Mouse (Mus musculus): ENCODE data around the gene Ncstn.

DNA sequence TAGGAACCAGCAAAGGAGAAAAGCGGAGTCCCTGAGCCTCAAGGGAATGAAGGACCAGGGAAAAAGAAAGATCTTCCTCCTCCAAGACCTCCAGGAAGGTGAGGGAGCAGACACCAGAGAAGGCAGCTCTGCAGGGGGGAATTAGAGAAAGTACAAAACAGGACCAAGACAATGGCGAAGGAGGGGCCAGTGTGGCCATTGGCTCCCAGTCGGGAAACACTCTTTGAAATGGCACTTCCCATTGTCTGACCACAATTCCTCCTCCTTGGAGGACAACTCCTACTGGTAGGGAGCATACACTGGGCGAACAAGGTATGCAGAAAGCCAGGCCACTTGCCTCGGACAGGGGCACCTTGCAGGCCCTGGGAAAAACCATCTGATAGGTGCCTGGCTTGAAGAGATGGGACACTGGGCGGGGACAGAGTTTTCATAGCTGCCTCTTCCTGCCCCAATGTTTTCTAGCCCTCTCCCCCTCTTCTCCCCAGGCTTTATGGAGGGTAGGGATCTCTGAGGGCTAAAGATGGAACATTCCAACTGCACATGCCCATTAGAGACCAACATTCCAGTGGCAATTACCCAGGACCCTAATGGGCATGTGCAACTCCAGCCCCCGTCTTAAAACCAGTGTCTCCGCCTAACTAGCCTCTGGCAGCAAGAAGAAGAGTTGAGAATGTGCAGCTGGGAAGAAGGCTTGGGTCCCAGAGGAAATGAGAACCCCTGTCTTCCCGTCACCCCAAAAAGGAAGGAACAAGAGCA is 58.3 kb downstream of the Ncstn start:
- TF ChIP-seq CTCF (IDR thresholded peaks at IDR 0.05; ENCODE audit: control insufficient read depth, insufficient read depth, insufficient replicate concordance, low read depth, low read length) (no peak), POLR2A (IDR thresholded peaks at IDR 0.05; ENCODE audit: control insufficient read depth, low read depth, low read length) (no peak)

Measured in testis, adult 2 months (tissue).